9 mouse cellular contexts compared by ENCODE assay signal in genomic region chr5:122881313-122881712, GRCm38 (mm10). TPM values are rescaled to one million over a fixed set of nuclear protein-coding genes. Genes with fewer than 3 reads are reported as not detected.
DNase-seq lines count a peak whose midpoint lies in the region; ATAC-seq and TF ChIP-seq lines count a peak whose summit lies in the region.
"Had no signal": no experiment of that assay in that cellular context is flagged by ENCODE, and none has a peak within 500 bp of the region (broad histone marks: within the 10 kb centered on the region; RNA-seq: fewer than 3 reads in every experiment).

No protein-coding gene starts in this region.

- no peak overlapping the region for H3K9ac ChIP-seq in embryonic facial prominence, embryonic 14.5 days (ENCODE audit: low read depth, low read length)
- no peak overlapping the region for H3K9ac ChIP-seq in heart, embryonic 12.5 days
- H3K9ac ChIP-seq in kidney, embryonic 16.5 days (replicated peaks; ENCODE audit: low read length) = no peak overlapping the region; the same call in 1 of the 2 replicates
- no peak overlapping the region for H3K9ac ChIP-seq in liver, embryonic 11.5 days (ENCODE audit: low read depth, low read length)
- H3K9ac ChIP-seq in stomach, embryonic 16.5 days (ENCODE audit: low read length) = no peak overlapping the region
- H3K9ac ChIP-seq: embryonic facial prominence, embryonic 13.5 days had no signal

- peaks cover 5% of the 10 kb centered on the region for H3K79me2 ChIP-seq in C2C12 (ENCODE audit: control insufficient read depth, insufficient read depth)

- H3K36me3 ChIP-seq in C2C12 (ENCODE audit: control insufficient read depth, insufficient read depth) = peaks cover 15% of the 10 kb centered on the region
- peaks cover 52% of the 10 kb centered on the region for H3K36me3 ChIP-seq in embryonic facial prominence, embryonic 14.5 days (ENCODE audit: control insufficient read depth, insufficient read depth, low read length)
- H3K36me3 ChIP-seq in heart, embryonic 12.5 days = peaks cover 58% of the 10 kb centered on the region
- peaks cover 33% of the 10 kb centered on the region for H3K36me3 ChIP-seq in kidney, embryonic 16.5 days (ENCODE audit: insufficient read depth, low read length)
- H3K36me3 ChIP-seq in liver, embryonic 11.5 days (ENCODE audit: control insufficient read depth, insufficient read depth, low read length) = peaks cover 22% of the 10 kb centered on the region
- 0 out of 2 replicates have a peak, but pooled peaks cover 10% of the 10 kb centered on the region for H3K36me3 ChIP-seq in stomach, embryonic 16.5 days (ENCODE audit: control insufficient read depth, insufficient read depth, low read length)

- DNase-seq in adrenal gland, postnatal 36 days = peak; percentile 68 to 76
- DNase-seq in embryonic facial prominence, embryonic 14.5 days (ENCODE audit: low spot score) = peak; percentile 67
- peak; percentile 51 for DNase-seq in liver, embryonic 11.5 days (ENCODE audit: low spot score)
- peak; percentile 77 for DNase-seq in naive thymus-derived CD4-positive, alpha-beta T cell, adult 2 months (ENCODE audit: low read depth)

- 56% methylated on average over 5 of the region's 5 CpGs for WGBS in embryonic facial prominence, embryonic 14.5 days
- 60% methylated on average over 5 of the region's 5 CpGs for WGBS in heart, embryonic 12.5 days
- WGBS in kidney, embryonic 16.5 days = 43% methylated on average over 5 of the region's 5 CpGs
- 64% methylated on average over 5 of the region's 5 CpGs for WGBS in liver, embryonic 11.5 days
- WGBS in stomach, embryonic 16.5 days = 53% methylated on average over 5 of the region's 5 CpGs

- H3K4me3 ChIP-seq in C2C12 (ENCODE audit: insufficient read depth, poor library complexity, severe bottlenecking) = no peak overlapping the region
- no peak overlapping the region for H3K4me3 ChIP-seq in embryonic facial prominence, embryonic 14.5 days (ENCODE audit: low read depth, low read length)
- no peak overlapping the region for H3K4me3 ChIP-seq in heart, embryonic 12.5 days
- no peak overlapping the region for H3K4me3 ChIP-seq in kidney, embryonic 16.5 days (ENCODE audit: low read length)
- no peak overlapping the region for H3K4me3 ChIP-seq in liver, embryonic 11.5 days (ENCODE audit: low read depth, low read length)
- H3K4me3 ChIP-seq in stomach, embryonic 16.5 days (replicated peaks; ENCODE audit: low read length) = no peak overlapping the region
- H3K4me3 ChIP-seq: embryonic facial prominence, embryonic 13.5 days had no signal

- peaks cover 3% of the 10 kb centered on the region for H3K79me3 ChIP-seq in C2C12 (ENCODE audit: low read depth)

- H3ac ChIP-seq in C2C12 (ENCODE audit: control insufficient read depth, insufficient read length, low read depth) = no peak overlapping the region

- no peaks in the 10 kb centered on the region for H3K9me3 ChIP-seq in embryonic facial prominence, embryonic 14.5 days (ENCODE audit: control insufficient read depth, low read length)
- H3K9me3 ChIP-seq in heart, embryonic 12.5 days (replicated peaks) = no peaks in the 10 kb centered on the region
- no peaks in the 10 kb centered on the region for H3K9me3 ChIP-seq in kidney, embryonic 16.5 days (ENCODE audit: low read length)
- no peaks in the 10 kb centered on the region for H3K9me3 ChIP-seq in liver, embryonic 11.5 days (ENCODE audit: control insufficient read depth, low read length)
- no peaks in the 10 kb centered on the region for H3K9me3 ChIP-seq in stomach, embryonic 16.5 days (replicated peaks; ENCODE audit: control insufficient read depth, low read length)
- H3K9me3 ChIP-seq: embryonic facial prominence, embryonic 13.5 days had no signal

- H3K4me2 ChIP-seq in embryonic facial prominence, embryonic 14.5 days (ENCODE audit: low read depth, low read length) = no peak overlapping the region
- H3K4me2 ChIP-seq in heart, embryonic 12.5 days = no peak overlapping the region
- H3K4me2 ChIP-seq in kidney, embryonic 16.5 days (replicated peaks; ENCODE audit: low read depth, low read length) = no peak overlapping the region
- no peak overlapping the region for H3K4me2 ChIP-seq in liver, embryonic 11.5 days
- no peak overlapping the region for H3K4me2 ChIP-seq in stomach, embryonic 16.5 days (ENCODE audit: low read depth, low read length)
- H3K4me2 ChIP-seq: embryonic facial prominence, embryonic 13.5 days had no signal

- H3K4me1 ChIP-seq in embryonic facial prominence, embryonic 14.5 days (ENCODE audit: control insufficient read depth, insufficient read depth, low read length) = no peaks in the 10 kb centered on the region
- peaks cover 21% of the 10 kb centered on the region for H3K4me1 ChIP-seq in heart, embryonic 12.5 days (replicated peaks)
- peaks cover 19% of the 10 kb centered on the region for H3K4me1 ChIP-seq in kidney, embryonic 16.5 days (ENCODE audit: insufficient read depth, low read length)
- no peaks in the 10 kb centered on the region for H3K4me1 ChIP-seq in liver, embryonic 11.5 days (replicated peaks; ENCODE audit: control insufficient read depth, insufficient read depth, low read length)
- peaks cover 10% of the 10 kb centered on the region for H3K4me1 ChIP-seq in stomach, embryonic 16.5 days (ENCODE audit: control insufficient read depth, insufficient read depth, low read length)

- peak; percentile 73 for ATAC-seq in embryonic facial prominence, embryonic 14.5 days (ENCODE audit: low read depth)
- peak; percentile 58; the same call in 1 of the 2 replicates for ATAC-seq in heart, embryonic 12.5 days (ENCODE audit: insufficient number of reproducible peaks, low FRiP score)
- ATAC-seq in kidney, embryonic 16.5 days (ENCODE audit: low FRiP score, low TSS enrichment) = peak; percentile 76
- ATAC-seq in liver, embryonic 11.5 days (replicated peaks; ENCODE audit: low FRiP score) = peak; percentile 63
- ATAC-seq in stomach, embryonic 16.5 days (ENCODE audit: insufficient read depth, low FRiP score) = 0 out of 2 replicates have a peak, but pooled peaks have one; percentile 29

- TF ChIP-seq CTCF in C2C12 (IDR thresholded peaks at IDR 0.05; ENCODE audit: control insufficient read depth, insufficient read depth, insufficient read length) = peak; percentile 57

- H3K27me3 ChIP-seq in C2C12 (ENCODE audit: control insufficient read depth, insufficient read depth, insufficient read length) = no peaks in the 10 kb centered on the region
- H3K27me3 ChIP-seq in embryonic facial prominence, embryonic 14.5 days (replicated peaks; ENCODE audit: control insufficient read depth, insufficient read depth, low read length) = no peaks in the 10 kb centered on the region
- no peaks in the 10 kb centered on the region for H3K27me3 ChIP-seq in heart, embryonic 12.5 days (replicated peaks)
- H3K27me3 ChIP-seq in kidney, embryonic 16.5 days (ENCODE audit: insufficient read depth, low read length) = no peaks in the 10 kb centered on the region
- H3K27me3 ChIP-seq in liver, embryonic 11.5 days (replicated peaks; ENCODE audit: control insufficient read depth, insufficient read depth, low read length) = no peaks in the 10 kb centered on the region
- H3K27me3 ChIP-seq in stomach, embryonic 16.5 days (ENCODE audit: control insufficient read depth, insufficient read depth, low read length) = no peaks in the 10 kb centered on the region
- H3K27me3 ChIP-seq: embryonic facial prominence, embryonic 13.5 days had no signal

- H3K27ac ChIP-seq in embryonic facial prominence, embryonic 14.5 days (replicated peaks; ENCODE audit: low read depth, low read length) = no peak overlapping the region
- no peak overlapping the region for H3K27ac ChIP-seq in heart, embryonic 12.5 days (ENCODE audit: poor library complexity, severe bottlenecking)
- no peak overlapping the region; the same call in 1 of the 2 replicates for H3K27ac ChIP-seq in kidney, embryonic 16.5 days (ENCODE audit: low read length)
- no peak overlapping the region for H3K27ac ChIP-seq in liver, embryonic 11.5 days (ENCODE audit: low read depth, low read length)
- H3K27ac ChIP-seq in stomach, embryonic 16.5 days (ENCODE audit: low read length) = peak overlapping the region; percentile 49; the same call in 1 of the 2 replicates
- H3K27ac ChIP-seq: embryonic facial prominence, embryonic 13.5 days had no signal

TF ChIP-seq in C2C12, 6 proteins besides CTCF, POLR2A, EP300 and RAD21:
- no peak for TF ChIP-seq USF1 (IDR thresholded peaks at IDR 0.05; ENCODE audit: low read depth)
- no peak for TF ChIP-seq FOSL1 (IDR thresholded peaks at IDR 0.05; ENCODE audit: insufficient read depth, low read length, poor library complexity, severe bottlenecking)
- no peak for TF ChIP-seq MYOG (IDR thresholded peaks at IDR 0.05; ENCODE audit: control insufficient read depth, extremely low read depth, insufficient read length)
- TF ChIP-seq CEBPB (IDR thresholded peaks at IDR 0.05; ENCODE audit: low read depth) = no peak
- TF ChIP-seq MYOD1 (IDR thresholded peaks at IDR 0.05; ENCODE audit: control insufficient read depth, insufficient read length, low read depth) = no peak
- no peak for TF ChIP-seq MAX (IDR thresholded peaks at IDR 0.05)
TF ChIP-seq in C2C12: peak in this region for 0.

RNA-seq across cellular contexts. Expression of gene Rnf34, which starts 31.5 kb away (rescaled TPM):
- polyA plus RNA-seq in C2C12 (2012; fragmentation: generic; extraction: Trizol) = 8.1 TPM
- total RNA-seq in adrenal gland, postnatal 36 days (2021) = 10 to 100 TPM; 22.8 to 28.5 TPM
- polyA plus RNA-seq in embryonic facial prominence, embryonic 14.5 days (2014; fragmentation: Nextera tagmentation; extraction: Ambion mirVana) = 32.8 and 37.1 TPM in 2 replicates
- polyA plus RNA-seq in heart, embryonic 12.5 days (2016; fragmentation: Nextera tagmentation; extraction: Ambion mirVana) = 26.2 and 32.4 TPM in 2 replicates
- 42.3 and 42.7 TPM in 2 replicates for polyA plus RNA-seq in kidney, embryonic 16.5 days (2015; fragmentation: Nextera tagmentation; extraction: Ambion mirVana)
- 24.6 and 26.5 TPM in 2 replicates for polyA plus RNA-seq in liver, embryonic 11.5 days (2014; fragmentation: Nextera tagmentation; extraction: Ambion mirVana)
- polyA plus RNA-seq in stomach, embryonic 16.5 days (2015; fragmentation: Nextera tagmentation; extraction: Ambion mirVana) = 30.8 and 33.6 TPM in 2 replicates
